In genomic region chr2:119323866-119324575, GRCm38 (mm10) we compare ENCODE assay signal across 8 mouse cellular contexts. TPM values are rescaled to one million over a fixed set of nuclear protein-coding genes. Genes with fewer than 3 reads are reported as not detected.
DNase-seq lines count a peak whose midpoint lies in the region; ATAC-seq lines count a peak whose summit lies in the region.

No protein-coding gene starts in this region.

- H3K9me3 ChIP-seq in lung, embryonic 16.5 days (ENCODE audit: control insufficient read depth, low read length): no peaks in the 10 kb centered on the region
- no peaks in the 10 kb centered on the region for H3K9me3 ChIP-seq in heart, embryonic 14.5 days (ENCODE audit: control insufficient read depth, low read length)
- no peaks in the 10 kb centered on the region for H3K9me3 ChIP-seq in liver, embryonic 12.5 days (replicated peaks)
- no peaks in the 10 kb centered on the region for H3K9me3 ChIP-seq in stomach, embryonic 14.5 days (ENCODE audit: control insufficient read depth, low read depth, low read length)

- H3K4me2 ChIP-seq in lung, embryonic 16.5 days (ENCODE audit: low read depth, low read length): peak overlapping the region; percentile 91
- peak overlapping the region; percentile 97 for H3K4me2 ChIP-seq in heart, embryonic 14.5 days (ENCODE audit: low read length)
- H3K4me2 ChIP-seq in liver, embryonic 12.5 days: peak overlapping the region; percentile 72
- peak overlapping the region; percentile 92 for H3K4me2 ChIP-seq in stomach, embryonic 14.5 days (replicated peaks; ENCODE audit: low read depth, low read length)

- no peak for DNase-seq in lung, adult 18-20 months
- no peak for DNase-seq in urinary bladder, postnatal 10 days (ENCODE audit: low spot score)
- DNase-seq in ovary, adult 18-20 months (ENCODE audit: low spot score): no peak
- no peak for DNase-seq in testis, postnatal 10 days (ENCODE audit: low spot score)

- H3K4me3 ChIP-seq in lung, embryonic 16.5 days (ENCODE audit: low read length): peak overlapping the region; percentile 64
- peak overlapping the region; percentile 0 to 66; a peak in 3 of 4 replicates for H3K4me3 ChIP-seq in heart, embryonic 14.5 days (ENCODE audit: control insufficient read depth in 1 of 2, insufficient read depth in 1 of 2, low read depth in 1 of 2, low read length in 2 of 2)
- H3K4me3 ChIP-seq in liver, embryonic 12.5 days: peak overlapping the region; percentile 53
- peak overlapping the region; percentile 51 for H3K4me3 ChIP-seq in stomach, embryonic 14.5 days (ENCODE audit: low read depth, low read length)

- H3K27ac ChIP-seq in lung, embryonic 16.5 days (ENCODE audit: low read length): no peak overlapping the region
- no peak overlapping the region for H3K27ac ChIP-seq in heart, embryonic 14.5 days (replicated peaks in 1 of 2; ENCODE audit: control insufficient read depth in 1 of 2, insufficient read depth in 1 of 2, low read depth in 2 of 2, low read length in 2 of 2)
- no peak overlapping the region for H3K27ac ChIP-seq in liver, embryonic 12.5 days
- no peak overlapping the region for H3K27ac ChIP-seq in stomach, embryonic 14.5 days (ENCODE audit: low read length)

- peak overlapping the region; percentile 56 for H3K9ac ChIP-seq in lung, embryonic 16.5 days (ENCODE audit: low read length)
- peak overlapping the region; percentile 25 for H3K9ac ChIP-seq in heart, embryonic 14.5 days (ENCODE audit: low read length)
- H3K9ac ChIP-seq in liver, embryonic 12.5 days: peak overlapping the region; percentile 30; the same call in 1 of the 2 replicates
- H3K9ac ChIP-seq in stomach, embryonic 14.5 days (replicated peaks; ENCODE audit: low read depth, low read length): no peak overlapping the region

- WGBS in lung, embryonic 16.5 days: 11% methylated on average over 32 of the region's 32 CpGs
- 10% methylated on average over 31 of the region's 32 CpGs for WGBS in heart, embryonic 14.5 days
- WGBS in liver, embryonic 12.5 days (ENCODE audit: insufficient replicate concordance): 12% methylated on average over 32 of the region's 32 CpGs
- 6% methylated on average over 32 of the region's 32 CpGs for WGBS in stomach, embryonic 14.5 days

- peaks cover 52% of the 10 kb centered on the region for H3K4me1 ChIP-seq in lung, embryonic 16.5 days (replicated peaks; ENCODE audit: control insufficient read depth, insufficient read depth, low read length)
- H3K4me1 ChIP-seq in heart, embryonic 14.5 days (ENCODE audit: control insufficient read depth in 2 of 2, insufficient read depth in 2 of 2, low read length in 2 of 2): peaks cover 17 to 56% of the 10 kb centered on the region in 2 experiments
- H3K4me1 ChIP-seq in liver, embryonic 12.5 days: peaks cover 76% of the 10 kb centered on the region
- peaks cover 40% of the 10 kb centered on the region for H3K4me1 ChIP-seq in stomach, embryonic 14.5 days (ENCODE audit: control insufficient read depth, insufficient read depth, low read length)

- no peak for ATAC-seq in lung, embryonic 16.5 days (ENCODE audit: low read depth)
- ATAC-seq in heart, embryonic 14.5 days (ENCODE audit: insufficient number of reproducible peaks, insufficient read depth, low FRiP score, low read depth): no peak
- no peak for ATAC-seq in liver, embryonic 12.5 days
- ATAC-seq in stomach, embryonic 14.5 days (ENCODE audit: insufficient number of reproducible peaks, insufficient read depth, low FRiP score, low read depth): no peak

- no peaks in the 10 kb centered on the region for H3K36me3 ChIP-seq in lung, embryonic 16.5 days (ENCODE audit: control insufficient read depth, insufficient read depth, low read length)
- 0 out of 2 replicates have a peak, but pooled peaks cover 3% of the 10 kb centered on the region for H3K36me3 ChIP-seq in heart, embryonic 14.5 days (ENCODE audit: control insufficient read depth, insufficient read depth, low read length)
- no peaks in the 10 kb centered on the region for H3K36me3 ChIP-seq in liver, embryonic 12.5 days
- no peaks in the 10 kb centered on the region for H3K36me3 ChIP-seq in stomach, embryonic 14.5 days (ENCODE audit: control insufficient read depth, insufficient read depth, low read length)

- peaks cover 64% of the 10 kb centered on the region for H3K27me3 ChIP-seq in lung, embryonic 16.5 days (ENCODE audit: control insufficient read depth, insufficient read depth, low read depth, low read length)
- peaks cover 80% of the 10 kb centered on the region for H3K27me3 ChIP-seq in heart, embryonic 14.5 days (ENCODE audit: control insufficient read depth, insufficient read depth, low read length)
- H3K27me3 ChIP-seq in liver, embryonic 12.5 days (replicated peaks): peaks cover 87% of the 10 kb centered on the region
- H3K27me3 ChIP-seq in stomach, embryonic 14.5 days (ENCODE audit: control insufficient read depth, insufficient read depth, low read length): peaks cover 49% of the 10 kb centered on the region

RNA-seq across cellular contexts. Expression of gene Dll4, which starts 1.6 kb away (rescaled TPM):
- 14.6 and 17.8 TPM in 2 replicates for polyA plus RNA-seq in lung, embryonic 16.5 days (2015; fragmentation: Nextera tagmentation; extraction: Ambion mirVana)
- polyA plus RNA-seq in heart, embryonic 14.5 days (2014; fragmentation: Nextera tagmentation; extraction: Ambion mirVana): 6.9 and 8.8 TPM in 2 replicates
- polyA plus RNA-seq in liver, embryonic 12.5 days (2016; fragmentation: Nextera tagmentation; extraction: Ambion mirVana): 3.0 and 3.1 TPM in 2 replicates
- polyA plus RNA-seq in stomach, embryonic 14.5 days (2014; fragmentation: Nextera tagmentation; extraction: Ambion mirVana): 5.6 and 6.9 TPM in 2 replicates

RNA-seq across cellular contexts. Expression of gene Chac1, which starts 27.0 kb away (rescaled TPM):
- 1.1 and 1.7 TPM in 2 replicates for polyA plus RNA-seq in lung, embryonic 16.5 days (2015; fragmentation: Nextera tagmentation; extraction: Ambion mirVana)
- polyA plus RNA-seq in heart, embryonic 14.5 days (2014; fragmentation: Nextera tagmentation; extraction: Ambion mirVana): 0.32 and 0.67 TPM in 2 replicates
- 1.0 and 1.4 TPM in 2 replicates for polyA plus RNA-seq in liver, embryonic 12.5 days (2016; fragmentation: Nextera tagmentation; extraction: Ambion mirVana)
- 0.20 TPM in 2 replicates for polyA plus RNA-seq in stomach, embryonic 14.5 days (2014; fragmentation: Nextera tagmentation; extraction: Ambion mirVana)

RNA-seq across cellular contexts. Expression of gene Vps18, which starts 35.5 kb away (rescaled TPM):
- polyA plus RNA-seq in lung, embryonic 16.5 days (2015; fragmentation: Nextera tagmentation; extraction: Ambion mirVana): 18.8 and 19.5 TPM in 2 replicates
- polyA plus RNA-seq in heart, embryonic 14.5 days (2014; fragmentation: Nextera tagmentation; extraction: Ambion mirVana): 7.8 and 8.7 TPM in 2 replicates
- polyA plus RNA-seq in liver, embryonic 12.5 days (2016; fragmentation: Nextera tagmentation; extraction: Ambion mirVana): 9.8 and 10.3 TPM in 2 replicates
- 10.9 and 12.8 TPM in 2 replicates for polyA plus RNA-seq in stomach, embryonic 14.5 days (2014; fragmentation: Nextera tagmentation; extraction: Ambion mirVana)

RNA-seq across cellular contexts. Expression of gene Rhov, which starts 52.9 kb away (rescaled TPM):
- polyA plus RNA-seq in lung, embryonic 16.5 days (2015; fragmentation: Nextera tagmentation; extraction: Ambion mirVana): 1.3 and 2.2 TPM in 2 replicates
- 0.19 TPM in 1 of 2 replicates, not detected in the other for polyA plus RNA-seq in heart, embryonic 14.5 days (2014; fragmentation: Nextera tagmentation; extraction: Ambion mirVana)
- polyA plus RNA-seq in liver, embryonic 12.5 days (2016; fragmentation: Nextera tagmentation; extraction: Ambion mirVana): 0.07 TPM in 1 of 2 replicates, not detected in the other
- polyA plus RNA-seq in stomach, embryonic 14.5 days (2014; fragmentation: Nextera tagmentation; extraction: Ambion mirVana): 6.0 and 8.6 TPM in 2 replicates
